Mouse (Mus musculus) adrenal gland, adult 2 months (tissue): ENCODE data around the gene Rmnd5b. TPM values are rescaled to one million over a fixed set of nuclear protein-coding genes. Genes with fewer than 3 reads are reported as not detected.
A peak's percentile ranks its signal among the peaks of the same experiment; 100 is the strongest.
"Not testable (repeated sequence)": the region's sequence is repeated elsewhere in the genome, so short reads cannot be mapped to it uniquely, and the experiment has no call there.

Experiments used
- DNase-seq: peaks from one replicate; pipeline ENCODE4 v3.0.0; 2021
- polyA plus RNA-seq: library from polyadenylated mRNA; depleted of rRNA; stranded (reverse); fragments of >200 nt; gene quantifications from 2 replicates; pipeline ENCODE4 v1.2.3, GENCODE M21; 2012
- total RNA-seq, 2 experiments: library from RNA; stranded (reverse); gene quantifications; 2 replicates each; pipeline ENCODE4 v1.2.3; 2021

The Rmnd5b gene
- total and polyA plus RNA-seq, 3 experiments, result 44.0 to 201 (median 61.9) TPM

DNA sequence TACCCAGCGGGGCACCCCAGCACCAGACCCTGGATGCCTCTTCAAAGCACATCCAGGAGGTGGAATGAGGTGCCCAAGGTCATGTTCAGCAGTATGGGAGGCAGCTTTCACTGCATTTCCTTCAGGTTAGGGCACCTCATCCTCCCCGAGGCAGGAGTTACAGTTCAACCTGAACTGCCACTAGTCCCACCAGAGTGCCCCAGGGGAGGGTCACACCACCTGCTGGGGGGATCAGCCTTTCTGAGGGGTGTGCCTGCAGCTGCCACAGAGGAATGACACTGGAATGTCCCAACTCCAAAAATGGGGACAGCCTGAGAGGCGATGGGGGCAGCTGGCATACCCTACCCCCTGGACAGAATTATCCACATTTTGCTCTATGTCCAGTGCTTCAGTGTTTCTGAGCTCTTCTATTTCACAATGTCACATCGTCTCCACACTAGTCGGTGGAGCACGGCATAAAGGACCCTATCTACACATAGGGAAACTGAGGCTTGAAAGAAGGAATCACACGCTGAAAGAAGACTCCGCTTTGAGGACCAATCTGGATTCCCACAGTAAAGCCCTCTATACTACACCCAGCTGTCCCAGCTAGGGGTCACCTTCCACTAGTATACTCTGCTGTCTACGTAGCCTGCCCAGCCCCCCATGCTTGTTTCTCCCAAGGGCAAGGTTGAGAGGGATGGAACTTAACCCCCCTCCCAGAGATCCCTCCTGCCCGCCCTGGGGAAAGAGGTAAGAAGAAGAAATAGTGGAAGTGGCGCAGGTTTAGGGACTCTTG is 13.6 kb upstream of the Rmnd5b start:
- no peak for DNase-seq

- DNase-seq, result no peak
These were observed 12.9 kb upstream of the Rmnd5b start for GRCm38 (mm10) chr11:51648566-51648965.

- peak; percentile 55 for DNase-seq
These were observed 11.3 kb upstream of the Rmnd5b start for GRCm38 (mm10) chr11:51646751-51647667.

GRCm38 (mm10) chr11:51646245-51646644 is 10.5 kb upstream of the Rmnd5b start:
- DNase-seq, result no peak

GRCm38 (mm10) chr11:51645293-51645692 is 9.6 kb upstream of the Rmnd5b start:
- no peak for DNase-seq

GRCm38 (mm10) chr11:51644217-51644616 is 8.5 kb upstream of the Rmnd5b start:
- DNase-seq, result no peak

DNA sequence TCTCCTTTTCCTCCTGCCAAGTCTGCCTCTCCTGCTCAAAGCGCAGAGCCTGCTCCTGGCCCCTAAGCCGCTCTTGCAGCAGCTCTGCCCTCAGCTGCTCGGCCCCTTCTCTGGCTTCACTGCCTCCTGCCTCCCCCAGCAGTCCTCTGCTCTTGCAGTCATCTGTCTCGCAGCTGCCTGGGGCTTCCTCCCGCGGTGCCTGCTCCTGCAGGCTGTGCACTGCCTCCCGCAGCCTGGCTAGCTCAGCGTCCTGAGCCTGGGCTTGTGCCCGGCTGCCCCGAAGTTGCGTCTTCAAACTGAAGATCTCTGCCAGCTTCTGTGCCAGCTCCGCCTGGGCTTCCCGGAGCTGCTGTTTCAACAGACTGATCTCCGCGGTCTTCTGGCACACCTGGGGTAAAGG is 8.1 kb upstream of the Rmnd5b start:
- DNase-seq, result no peak

DNA sequence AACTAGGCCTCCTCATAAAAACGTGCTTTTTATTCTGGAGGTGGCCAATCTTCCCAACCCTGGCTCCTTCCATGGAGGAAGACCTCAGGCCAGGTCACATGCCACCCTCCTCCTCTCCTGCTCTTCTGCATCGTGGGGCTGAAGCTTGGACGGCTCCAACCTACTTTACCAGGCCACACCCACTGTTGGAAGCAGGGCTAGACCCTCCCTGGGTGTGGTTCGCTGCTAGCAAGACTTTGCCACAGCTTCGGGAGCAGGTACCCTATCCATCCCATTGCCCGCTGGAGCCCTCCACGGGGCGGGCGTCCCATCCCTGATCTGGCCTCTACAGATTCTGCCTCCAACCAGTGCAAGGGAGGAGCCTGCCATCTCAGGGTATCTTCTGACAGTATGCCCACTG is 7.5 kb upstream of the Rmnd5b start:
- no peak for DNase-seq

DNA sequence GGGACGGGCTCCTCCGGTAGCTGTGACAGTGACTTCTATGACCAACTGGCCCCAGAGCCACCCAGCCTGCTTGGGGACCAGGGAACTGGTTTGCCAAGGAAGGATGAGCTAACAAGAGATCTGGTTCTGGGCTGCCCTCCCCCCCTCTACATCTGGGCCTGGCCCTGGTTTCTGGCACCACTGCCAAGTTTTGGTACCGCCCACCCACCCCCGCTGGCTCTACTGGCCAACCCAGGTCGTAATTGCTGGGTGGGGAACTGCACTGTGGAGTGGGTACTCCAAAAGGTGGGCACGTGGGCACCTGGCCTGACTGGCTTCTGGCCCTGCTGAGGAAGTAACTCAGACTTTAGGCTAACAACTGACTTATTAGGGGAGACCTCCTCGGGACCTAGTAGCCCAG is 5.1 kb upstream of the Rmnd5b start:
- no peak for DNase-seq

GRCm38 (mm10) chr11:51638497-51638896 is 2.8 kb upstream of the Rmnd5b start:
- no peak for DNase-seq

GRCm38 (mm10) chr11:51637971-51638414 is 2.3 kb upstream of the Rmnd5b start:
- DNase-seq, result no peak

DNA sequence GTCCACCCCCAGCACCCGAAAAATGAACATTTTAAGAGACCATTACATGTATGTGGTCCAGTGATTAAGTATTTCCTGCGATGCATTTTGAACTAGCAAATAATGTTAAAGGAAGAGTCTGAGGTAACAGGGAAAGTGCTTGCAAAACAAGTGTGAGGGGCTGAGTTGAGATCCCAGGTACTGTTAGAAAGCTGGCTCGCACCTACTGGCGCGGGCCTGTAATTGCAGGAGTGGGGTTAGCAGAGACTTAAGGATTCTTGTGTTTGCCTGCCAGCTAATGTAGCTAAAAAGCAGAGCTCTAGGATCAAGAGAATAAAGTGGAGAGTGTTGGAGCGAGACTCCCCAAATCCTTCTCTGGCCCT is 608 bp upstream of the Rmnd5b start:
- DNase-seq, result peak; percentile 74

DNA sequence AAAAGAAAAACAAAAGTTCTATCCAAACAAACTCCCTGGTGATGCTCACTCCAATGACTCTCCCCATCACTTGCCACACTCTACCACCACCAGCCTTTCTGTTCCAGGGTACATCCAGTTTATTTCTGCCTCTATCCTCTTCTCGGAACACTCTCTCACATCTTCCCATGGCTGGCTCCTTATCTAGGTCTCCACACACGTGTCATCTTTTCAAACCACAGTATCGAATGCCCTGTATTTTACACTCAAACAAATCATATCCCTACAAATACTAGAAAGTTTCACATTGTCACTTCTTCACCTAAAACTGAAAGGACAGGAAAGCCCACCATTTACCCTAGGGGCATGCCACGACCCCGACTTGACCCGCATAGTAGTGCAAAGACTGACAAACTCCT is 570 bp downstream of the Rmnd5b start:
- DNase-seq, result no peak

- DNase-seq, result no peak
These were observed 2.0 kb downstream of the Rmnd5b start for GRCm38 (mm10) chr11:51633721-51634120.

- not testable (repeated sequence) for DNase-seq
These were observed 2.5 kb downstream of the Rmnd5b start for GRCm38 (mm10) chr11:51633200-51633599.

DNA sequence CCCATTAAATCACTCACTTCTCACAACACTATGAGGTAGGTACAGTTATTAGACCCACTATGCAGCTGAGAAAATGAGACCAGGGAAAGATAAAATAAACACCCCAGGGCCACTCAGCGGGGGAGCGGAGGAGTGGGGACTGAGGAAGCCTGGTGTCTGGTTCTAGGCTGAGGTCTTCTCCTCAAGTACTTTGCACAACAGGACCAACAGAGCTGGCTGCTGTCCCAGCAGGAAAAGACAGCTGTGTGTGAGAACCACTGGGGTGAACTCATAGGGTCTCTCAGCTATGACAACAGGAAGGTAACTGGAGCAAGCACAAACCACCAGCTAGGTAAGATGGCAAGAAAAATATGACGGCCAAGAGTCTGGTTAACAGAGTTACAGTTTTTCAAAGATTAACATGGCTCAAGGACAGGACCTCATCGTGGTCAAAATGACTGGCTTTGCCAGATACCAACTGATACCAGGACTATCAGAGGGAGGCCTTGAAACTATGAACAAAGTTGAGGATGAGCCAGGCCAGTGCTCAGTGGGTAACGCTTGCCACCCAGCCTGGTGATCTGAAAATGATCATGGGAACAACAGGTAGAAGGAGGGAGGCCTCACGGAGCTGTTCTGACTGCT is 3.5 kb downstream of the Rmnd5b start:
- DNase-seq, result peak; percentile 62

DNA sequence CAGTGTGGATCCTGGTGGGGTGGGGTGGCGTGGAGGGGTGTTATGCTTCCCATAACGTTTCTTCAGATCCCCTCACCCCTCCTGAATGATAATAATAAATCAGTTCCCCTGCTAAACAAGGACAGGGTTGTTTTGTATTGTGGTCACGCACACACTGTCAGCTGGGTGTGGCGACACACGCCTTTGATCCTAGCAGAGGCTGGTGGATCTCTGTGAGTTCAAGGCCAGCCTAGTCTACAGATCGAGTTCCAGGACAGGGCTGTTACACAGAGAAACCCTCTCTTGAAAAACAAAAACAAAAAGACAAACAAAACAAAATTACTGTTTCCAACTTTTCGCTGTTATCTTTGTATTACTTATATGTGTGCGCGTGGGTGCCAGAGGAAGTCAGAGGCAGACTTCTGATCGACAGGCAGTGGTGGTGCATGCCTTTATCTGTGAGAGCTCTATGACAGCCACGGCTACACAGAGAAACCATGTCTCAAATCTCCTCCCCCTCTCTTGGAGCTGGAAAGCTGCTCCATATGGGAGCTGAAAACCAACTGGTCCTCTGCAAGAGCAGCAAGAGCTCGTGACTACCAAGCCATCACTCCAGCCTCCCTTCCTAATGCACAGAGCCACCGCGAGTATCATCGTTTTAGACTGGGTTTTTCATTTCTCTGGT is 5.9 kb downstream of the Rmnd5b start:
- DNase-seq, result peak; percentile 54

GRCm38 (mm10) chr11:51627907-51628306 is 7.8 kb downstream of the Rmnd5b start:
- DNase-seq, result no peak

GRCm38 (mm10) chr11:51627425-51627824 is 8.3 kb downstream of the Rmnd5b start:
- no peak for DNase-seq

- no peak for DNase-seq
These were observed 10.4 kb downstream of the Rmnd5b start for GRCm38 (mm10) chr11:51625187-51625820.

DNA sequence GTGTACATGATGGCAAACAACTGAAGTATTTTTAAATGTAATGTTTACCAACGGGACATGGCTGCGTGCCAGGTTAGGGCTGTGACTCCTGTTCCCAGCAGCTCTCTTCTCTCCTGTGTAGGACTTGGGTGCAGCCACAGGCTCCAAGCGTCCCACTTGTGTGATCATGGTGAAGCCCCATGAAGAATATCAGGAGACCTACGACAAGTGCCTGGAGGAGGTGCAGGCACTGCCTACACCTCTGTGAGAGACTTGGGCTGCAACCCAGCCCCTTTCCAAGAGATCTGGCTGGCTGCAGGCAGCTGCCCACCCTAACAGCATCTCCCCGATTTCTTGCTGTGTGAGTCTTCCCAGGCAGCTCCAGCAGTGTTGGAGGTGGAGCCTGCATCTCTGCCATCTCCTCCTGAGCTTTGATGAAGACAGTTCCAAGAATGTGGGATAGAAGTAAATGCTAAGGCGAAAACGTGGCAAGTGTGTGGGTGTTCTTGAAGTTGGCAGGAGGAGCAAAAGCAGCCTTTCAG is 12.7 kb downstream of the Rmnd5b start:
- DNase-seq, result no peak
